Mouse (Mus musculus) CH12.LX (cell line): Measurements from ENCODE around the gene Nol4l. TPM values are rescaled to one million over a fixed set of nuclear protein-coding genes. Genes with fewer than 3 reads are reported as not detected.

Experiments used
- DNase-seq: peaks from one replicate; pipeline ENCODE4 v3.0.0-alpha.2; 2013; ENCODE audit errors: extremely low read depth
- H3K27ac ChIP-seq: 2 replicates; pipeline ENCODE4 v1.5.1; 2012; ENCODE audit warnings: low read depth, mild to moderate bottlenecking, control low read depth, moderate library complexity; ENCODE audit not compliant: insufficient read depth
- H3K27me3 ChIP-seq: replicated peaks from 2 replicates; pipeline ENCODE3; 2012; ENCODE audit warnings: inconsistent platforms
- H3K36me3 ChIP-seq, 2 experiments: replicated peaks in 1 of 2; 2 replicates each; pipeline versions ENCODE3 to v1.6.1; 2012; ENCODE audit warnings: inconsistent platforms in 1 of 2, low read length in 1 of 2, mild to moderate bottlenecking in 1 of 2, mixed read lengths in 1 of 2, moderate library complexity in 1 of 2; ENCODE audit not compliant: control insufficient read depth in 1 of 2, insufficient read depth in 1 of 2
- H3K4me1 ChIP-seq, 2 experiments: 2 replicates each; pipeline ENCODE4 v1.6.1; 2012; ENCODE audit warnings: inconsistent platforms in 1 of 2, moderate library complexity in 1 of 2; ENCODE audit not compliant: insufficient read depth in 2 of 2, control insufficient read depth in 1 of 2
- H3K4me2 ChIP-seq: 2 replicates; pipeline ENCODE4 v1.6.1; 2012; ENCODE audit warnings: low read depth, mild to moderate bottlenecking, control low read depth; ENCODE audit not compliant: poor library complexity, insufficient read depth, severe bottlenecking
- H3K4me3 ChIP-seq, 3 experiments: fragments of 150-350 bp in 1 of 3; sonication (generic) in 1 of 3; replicated peaks in 1 of 3; 2 replicates each; pipeline versions ENCODE3 to v1.5.1; 2011 to 2012; ENCODE audit warnings: low read depth in 2 of 3, low read length in 2 of 3, mild to moderate bottlenecking in 2 of 3, moderate library complexity in 2 of 3, control low read depth in 1 of 3, improper control_type of control experiment in 1 of 3, inconsistent platforms in 1 of 3, mixed read lengths in 1 of 3; ENCODE audit not compliant: poor library complexity in 1 of 3
- H3K79me2 ChIP-seq: replicated peaks from 2 replicates; pipeline ENCODE4 v1.6.1; 2012; ENCODE audit warnings: mild to moderate bottlenecking, moderate library complexity; ENCODE audit not compliant: control insufficient read depth, poor library complexity, insufficient read depth, severe bottlenecking; ENCODE audit errors: extremely low read depth
- H3K9ac ChIP-seq: 2 replicates; pipeline ENCODE4 v1.6.1; 2012; ENCODE audit warnings: low read depth, mild to moderate bottlenecking, control low read depth, moderate library complexity; ENCODE audit not compliant: insufficient read depth
- H3K9me3 ChIP-seq: replicated peaks from 2 replicates; pipeline ENCODE3; 2012; ENCODE audit warnings: low read length, inconsistent platforms, mixed read lengths
- BHLHE40 ChIP-seq: IDR thresholded peaks from 2 replicates; pipeline ENCODE4 v1.6.1; 2011; ENCODE audit warnings: mild to moderate bottlenecking, low read depth, low read length, improper control_type of control experiment
- CHD1 ChIP-seq: IDR thresholded peaks from 2 replicates; pipeline ENCODE4 v1.6.1; 2012; ENCODE audit warnings: low read depth, low read length, improper control_type of control experiment, inconsistent platforms
- CHD2 ChIP-seq: IDR thresholded peaks from 2 replicates; pipeline ENCODE4 v1.6.1; 2011; ENCODE audit warnings: low read length, improper control_type of control experiment
- E2F4 ChIP-seq: IDR thresholded peaks from 2 replicates; pipeline ENCODE4 v1.6.1; 2011; ENCODE audit warnings: low read depth, low read length, improper control_type of control experiment; ENCODE audit not compliant: insufficient replicate concordance
- EP300 ChIP-seq: IDR thresholded peaks from 2 replicates; pipeline ENCODE4 v1.6.1; 2011; ENCODE audit warnings: low read length, improper control_type of control experiment
- ETS1 ChIP-seq: conservative IDR thresholded peaks from 2 replicates; pipeline ENCODE4 v1.6.1; 2012; ENCODE audit warnings: low read depth, mild to moderate bottlenecking, inconsistent platforms, low read length, improper control_type of control experiment, moderate library complexity
- GABPA ChIP-seq: IDR thresholded peaks from 2 replicates; pipeline ENCODE4 v1.6.1; 2012; ENCODE audit warnings: low read depth, low read length, improper control_type of control experiment, inconsistent platforms; ENCODE audit not compliant: insufficient replicate concordance
- HCFC1 ChIP-seq: IDR thresholded peaks from 2 replicates; pipeline ENCODE4 v1.6.1; 2012; ENCODE audit warnings: low read depth, mild to moderate bottlenecking, inconsistent platforms, low read length, improper control_type of control experiment
- IRF4 ChIP-seq: IDR thresholded peaks from 2 replicates; pipeline ENCODE4 v1.6.1; 2014; ENCODE audit warnings: low read depth, mild to moderate bottlenecking, inconsistent platforms, low read length, improper control_type of control experiment
- KAT2A ChIP-seq: IDR thresholded peaks from 2 replicates; pipeline ENCODE4 v1.6.1; 2012; ENCODE audit warnings: low read length, improper control_type of control experiment, inconsistent platforms; ENCODE audit not compliant: insufficient replicate concordance
- MAX ChIP-seq: IDR thresholded peaks from 2 replicates; pipeline ENCODE4 v1.6.1; 2011; ENCODE audit warnings: low read length, improper control_type of control experiment
- MEF2A ChIP-seq: IDR thresholded peaks from 2 replicates; pipeline ENCODE4 v1.6.1; 2014; ENCODE audit warnings: low read depth, mild to moderate bottlenecking, inconsistent platforms, low read length, improper control_type of control experiment, borderline replicate concordance
- MXI1 ChIP-seq: IDR thresholded peaks from 2 replicates; pipeline ENCODE4 v1.6.1; 2011; ENCODE audit warnings: mild to moderate bottlenecking, low read depth, low read length, improper control_type of control experiment
- MYC ChIP-seq: IDR thresholded peaks from 2 replicates; pipeline ENCODE4 v1.6.1; 2011; ENCODE audit warnings: low read depth, mild to moderate bottlenecking, improper control_type of control experiment, low read length
- NELFE ChIP-seq: IDR thresholded peaks from 2 replicates; pipeline ENCODE4 v1.6.1; 2011; ENCODE audit warnings: low read depth, low read length, improper control_type of control experiment
- NRF1 ChIP-seq: IDR thresholded peaks from 2 replicates; pipeline ENCODE4 v1.6.1; 2014; ENCODE audit warnings: low read depth, mild to moderate bottlenecking, inconsistent platforms, low read length, improper control_type of control experiment, moderate library complexity
- POLR2A ChIP-seq: IDR thresholded peaks from 2 replicates; pipeline ENCODE4 v1.6.1; 2011; ENCODE audit warnings: low read depth, mild to moderate bottlenecking, improper control_type of control experiment, low read length
- POLR2AphosphoS2 ChIP-seq: IDR thresholded peaks from 2 replicates; pipeline ENCODE4 v1.6.1; 2011; ENCODE audit warnings: low read depth, low read length, improper control_type of control experiment
- RAD21 ChIP-seq: IDR thresholded peaks from 2 replicates; pipeline ENCODE4 v1.6.1; 2011; ENCODE audit warnings: low read depth, mild to moderate bottlenecking, low read length, improper control_type of control experiment, moderate library complexity
- RCOR1 ChIP-seq: conservative IDR thresholded peaks from 2 replicates; pipeline ENCODE4 v1.6.1; 2012; ENCODE audit warnings: low read depth, mild to moderate bottlenecking, inconsistent platforms, low read length, improper control_type of control experiment
- SIN3A ChIP-seq: IDR thresholded peaks from 2 replicates; pipeline ENCODE4 v1.6.1; 2012; ENCODE audit warnings: low read length, improper control_type of control experiment, inconsistent platforms
- SMC3 ChIP-seq: IDR thresholded peaks from 2 replicates; pipeline ENCODE4 v1.6.1; 2011; ENCODE audit warnings: low read depth, low read length, improper control_type of control experiment
- TBP ChIP-seq: conservative IDR thresholded peaks from 2 replicates; pipeline ENCODE4 v1.6.1; 2011; ENCODE audit warnings: low read depth, low read length, improper control_type of control experiment
- ZC3H11A ChIP-seq: IDR thresholded peaks from 2 replicates; pipeline ENCODE4 v1.6.1; 2012; ENCODE audit warnings: low read depth, mild to moderate bottlenecking, inconsistent platforms, low read length, improper control_type of control experiment
- ZKSCAN1 ChIP-seq: IDR thresholded peaks from 2 replicates; pipeline ENCODE4 v1.6.1; 2012; ENCODE audit warnings: low read depth, inconsistent platforms, low read length, improper control_type of control experiment, borderline replicate concordance
- dilution Hi-C: fragments of 300-500 bp; cut with MboI; formaldehyde crosslinking; loops from 2 replicates; pipeline ENCODE4 v1.14.3; 2020; ENCODE audit warnings: low sequenced_read_pairs; ENCODE audit not compliant: extremely low pct_unique_long_range_greater_than_20kb, extremely low pct_ligation_motif_present
- in situ Hi-C: fragments of 300-500 bp; cut with MboI; formaldehyde crosslinking; loops from 3 replicates; pipeline ENCODE4 v1.14.3; 2019; ENCODE audit warnings: low sequenced_read_pairs, low pct_ligation_motif_present, low pct_unique_long_range_greater_than_20kb, mixed read lengths
- polyA plus RNA-seq: library from polyadenylated mRNA; unstranded; fragments of >175 nt; gene quantifications from 2 replicates; pipeline ENCODE4 v1.2.1, GENCODE M21; 2012; ENCODE audit warnings: low read depth; ENCODE audit not compliant: insufficient read length
- total RNA-seq, 2 experiments: library from RNA; depleted of rRNA; stranded (reverse); fragments of 300-350 nt in 1 of 2; fragments of >200 nt in 1 of 2; gene quantifications; 2 replicates each; pipeline ENCODE4 v1.2.3; 2012 to 2014

The Nol4l gene
- total and polyA plus RNA-seq, 3 experiments = 1.3 to 3.7 (median 3.5) TPM

DNA sequence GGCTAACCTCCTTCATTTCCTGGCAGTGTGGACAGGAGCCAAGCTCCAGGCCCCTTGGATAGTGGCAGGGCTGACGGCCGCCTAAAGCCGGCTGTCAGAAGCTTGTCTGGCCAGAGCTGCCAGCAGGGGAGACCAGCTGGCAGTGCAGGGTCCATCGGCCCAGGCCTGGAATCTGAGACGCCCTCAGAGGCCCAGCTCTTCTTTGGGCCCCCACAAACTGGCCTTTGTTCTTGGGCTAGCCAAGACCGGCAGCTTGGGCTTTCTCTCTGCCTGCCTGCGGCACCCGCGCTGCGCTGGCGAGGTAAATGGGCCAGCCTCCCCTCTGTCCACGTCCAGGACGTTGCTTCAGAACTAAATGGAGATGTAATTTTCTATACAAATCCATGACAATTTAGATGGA, 32.9 kb downstream of the Nol4l start:
- Histone ChIP-seq H3K9ac (no peak overlapping the region), H3K27me3 (no peaks in the 10 kb centered on the region), H3K4me2 (no peak overlapping the region), H3K4me1 (peaks cover 25 to 38% of the 10 kb centered on the region in 2 experiments), H3K79me2 (no peaks in the 10 kb centered on the region), H3K27ac (no peak overlapping the region), H3K4me3 (no peak overlapping the region), H3K36me3 (no peaks in the 10 kb centered on the region), H3K9me3 (peaks cover 4% of the 10 kb centered on the region)
- in situ Hi-C loops = no loop called here
- TF ChIP-seq E2F4 (no peak), MYC (no peak), CHD1 (no peak), NELFE (no peak), RAD21 (no peak), SIN3A (no peak), HCFC1 (no peak), SMC3 (no peak), KAT2A (no peak), ZKSCAN1 (no peak), TBP (no peak), MXI1 (no peak), ZC3H11A (no peak), POLR2AphosphoS2 (no peak), MAX (no peak)
- dilution Hi-C loops = no loop called here
- no peak for DNase-seq

DNA sequence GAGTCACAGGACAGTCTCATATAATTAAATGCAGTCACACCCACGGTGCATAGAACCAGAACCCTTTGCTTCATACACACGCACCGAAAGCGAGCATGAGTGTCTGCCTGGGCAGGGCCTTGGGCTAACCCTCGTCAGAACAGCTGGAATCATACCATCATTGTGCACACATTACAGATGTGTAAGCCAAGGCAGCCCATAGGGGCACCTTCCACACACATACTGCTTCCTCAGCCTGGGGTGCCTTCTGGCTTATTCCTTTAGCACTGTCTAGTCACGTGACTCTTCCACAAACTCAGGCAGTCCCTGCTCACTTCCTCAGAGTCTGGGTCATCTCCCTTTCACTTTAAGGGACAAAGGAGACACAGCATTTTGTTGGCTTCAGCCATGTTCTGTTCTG, 33.5 kb downstream of the Nol4l start:
- in situ Hi-C loops = no loop called here
- H3K4me1 ChIP-seq = peaks cover 30 to 44% of the 10 kb centered on the region in 2 experiments
- dilution Hi-C loops = no loop called here
- TF ChIP-seq BHLHE40 (no peak), RAD21 (no peak), RCOR1 (no peak), NRF1 (no peak), IRF4 (no peak), ETS1 (no peak), POLR2A (no peak), GABPA (no peak), MEF2A (no peak), TBP (no peak), CHD2 (no peak), EP300 (no peak), POLR2AphosphoS2 (no peak)
- DNase-seq = no peak
- no peak overlapping the region for H3K4me3 ChIP-seq
- no peaks in the 10 kb centered on the region for H3K27me3 ChIP-seq
- H3K4me2 ChIP-seq = no peak overlapping the region
- H3K79me2 ChIP-seq = no peaks in the 10 kb centered on the region
- H3K27ac ChIP-seq = no peak overlapping the region
- no peaks in the 10 kb centered on the region for H3K36me3 ChIP-seq
- no peak overlapping the region for H3K9ac ChIP-seq
- no peaks in the 10 kb centered on the region for H3K9me3 ChIP-seq
